Mouse (Mus musculus): ENCODE results near the gene Rps6kb2.

DNA sequence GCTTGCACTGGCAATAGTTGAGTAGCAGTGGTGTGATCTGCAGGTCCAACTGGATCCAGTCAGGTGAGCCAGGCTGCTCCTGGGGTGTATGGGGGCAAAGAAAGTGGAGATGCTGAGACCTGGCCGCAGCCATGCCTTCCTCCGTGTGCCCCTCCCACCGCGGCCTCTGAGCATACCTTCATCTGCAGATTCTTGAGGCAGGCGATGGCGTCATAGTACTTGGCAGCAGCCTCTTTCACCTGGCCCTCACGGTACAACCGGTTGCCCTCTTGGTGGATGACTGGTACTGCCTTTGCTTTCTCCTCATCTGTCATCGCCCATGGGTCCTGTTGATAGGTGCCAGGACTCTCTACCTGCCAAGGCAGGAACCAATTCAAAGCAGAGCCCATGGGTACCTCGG lies 48.0 kb downstream of the Rps6kb2 start:
- TF ChIP-seq CTCF (IDR thresholded peaks at IDR 0.05; ENCODE audit: extremely low read depth, insufficient read depth, low read length) (no peak), POLR2A (IDR thresholded peaks at IDR 0.05; ENCODE audit: extremely low read depth, insufficient read depth, low read length) (no peak)
